Mouse (Mus musculus) ES-Bruce4 (cell line): Measurements from ENCODE around the gene Iqsec3.

Source experiments
- CTCF ChIP-seq: IDR thresholded peaks from one replicate; pipeline ENCODE4 v1.8.1; 2011; ENCODE audit warnings: low read depth, low read length
- POLR2A ChIP-seq: IDR thresholded peaks from one replicate; pipeline ENCODE4 v1.8.1; 2011; ENCODE audit warnings: low read length; ENCODE audit not compliant: insufficient read depth

DNA sequence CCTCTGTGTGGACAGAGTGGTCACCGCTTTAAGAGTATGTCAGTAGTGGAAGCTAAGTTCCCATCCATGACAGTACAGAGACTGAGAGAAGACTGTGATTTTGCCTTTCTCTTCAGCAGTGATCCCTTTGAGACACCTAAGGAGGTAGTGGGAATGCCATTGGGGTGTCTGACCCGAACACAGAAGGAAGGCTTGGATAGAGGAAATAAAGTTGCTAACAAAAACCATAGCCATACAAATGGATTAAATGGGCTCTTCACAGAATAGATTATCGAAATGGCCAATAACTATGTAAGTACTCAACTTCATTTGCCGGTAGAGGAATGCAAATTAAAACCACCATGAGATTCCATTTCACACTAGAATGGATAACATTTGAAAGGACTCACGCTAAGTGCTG lies 17.9 kb upstream of the Iqsec3 start:
- no peak for TF ChIP-seq CTCF
- TF ChIP-seq POLR2A, result no peak
